Mouse (Mus musculus): ENCODE measurements around the gene Tex2. TPM values are rescaled to one million over a fixed set of nuclear protein-coding genes. Genes with fewer than 3 reads are reported as not detected.

Tex2 gene
- polyA plus RNA-seq, 1 experiment, result 5.8 TPM

GRCm38 (mm10) chr11:106535660-106536252 lies 77.5 kb downstream of the Tex2 start:
- no peak for DNase-seq (ENCODE audit: low read depth in 1 of 2, low spot score in 2 of 2)
- peak overlapping the region; percentile 72 for H3K27ac ChIP-seq (ENCODE audit: insufficient read depth, low read length)
- TF ChIP-seq CTCF (IDR thresholded peaks at IDR 0.05; ENCODE audit: extremely low read depth, insufficient read depth, insufficient read length, insufficient replicate concordance), result no peak
- TF ChIP-seq POLR2A (IDR thresholded peaks at IDR 0.05; ENCODE audit: low read depth, low read length), result no peak
- H3K27me3 ChIP-seq (ENCODE audit: control insufficient read depth, insufficient read depth, low read length), result no peaks in the 10 kb centered on the region
- peaks cover 2% of the 10 kb centered on the region; the same call in 1 of the 2 replicates for H3K36me3 ChIP-seq (ENCODE audit: control insufficient read depth, insufficient read depth, low read length)
- H3K4me3 ChIP-seq (ENCODE audit: extremely low read depth, insufficient read depth, insufficient read length), result no peak overlapping the region
- 75% methylated on average over 9 of the region's 9 CpGs for WGBS
- peaks cover 2% of the 10 kb centered on the region; the same call in 1 of the 2 replicates for H3K4me1 ChIP-seq (ENCODE audit: control insufficient read depth, insufficient read depth, insufficient read length)

- H3K27me3 ChIP-seq (ENCODE audit: control insufficient read depth, insufficient read depth, low read length), result no peaks in the 10 kb centered on the region
- no peak for DNase-seq (ENCODE audit: low read depth in 1 of 2, low spot score in 2 of 2)
- no peak for TF ChIP-seq POLR2A (IDR thresholded peaks at IDR 0.05; ENCODE audit: low read depth, low read length)
- TF ChIP-seq CTCF (IDR thresholded peaks at IDR 0.05; ENCODE audit: extremely low read depth, insufficient read depth, insufficient read length, insufficient replicate concordance), result no peak
- peaks cover 2% of the 10 kb centered on the region; the same call in 1 of the 2 replicates for H3K36me3 ChIP-seq (ENCODE audit: control insufficient read depth, insufficient read depth, low read length)
- no peaks in the 10 kb centered on the region for H3K4me1 ChIP-seq (ENCODE audit: control insufficient read depth, insufficient read depth, insufficient read length)
- no peak overlapping the region for H3K27ac ChIP-seq (ENCODE audit: insufficient read depth, low read length)
- WGBS, result 88% methylated on average over 9 of the region's 9 CpGs
- no peak overlapping the region for H3K4me3 ChIP-seq (ENCODE audit: extremely low read depth, insufficient read depth, insufficient read length)
These were observed 80.9 kb downstream of the Tex2 start for GRCm38 (mm10) chr11:106532248-106532790.

GRCm38 (mm10) chr11:106529786-106530185 lies 83.4 kb downstream of the Tex2 start:
- H3K36me3 ChIP-seq (ENCODE audit: control insufficient read depth, insufficient read depth, low read length), result peaks cover 2% of the 10 kb centered on the region; the same call in 1 of the 2 replicates
- H3K27ac ChIP-seq (ENCODE audit: insufficient read depth, low read length), result no peak overlapping the region
- DNase-seq (ENCODE audit: low read depth in 1 of 2, low spot score in 2 of 2), result no peak
- no peaks in the 10 kb centered on the region for H3K4me1 ChIP-seq (ENCODE audit: control insufficient read depth, insufficient read depth, insufficient read length)
- WGBS, result 87% methylated on average over 5 of the region's 5 CpGs
- H3K27me3 ChIP-seq (ENCODE audit: control insufficient read depth, insufficient read depth, low read length), result no peaks in the 10 kb centered on the region
- no peak for TF ChIP-seq CTCF (IDR thresholded peaks at IDR 0.05; ENCODE audit: extremely low read depth, insufficient read depth, insufficient read length, insufficient replicate concordance)
- no peak for TF ChIP-seq POLR2A (IDR thresholded peaks at IDR 0.05; ENCODE audit: low read depth, low read length)
- H3K4me3 ChIP-seq (ENCODE audit: extremely low read depth, insufficient read depth, insufficient read length), result no peak overlapping the region

- Histone ChIP-seq H3K36me3 (ENCODE audit: control insufficient read depth, insufficient read depth, low read length) (peaks cover 2% of the 10 kb centered on the region; the same call in 1 of the 2 replicates), H3K4me1 (ENCODE audit: control insufficient read depth, insufficient read depth, insufficient read length) (no peaks in the 10 kb centered on the region), H3K27ac (ENCODE audit: insufficient read depth, low read length) (no peak overlapping the region), H3K27me3 (ENCODE audit: control insufficient read depth, insufficient read depth, low read length) (no peaks in the 10 kb centered on the region), H3K4me3 (ENCODE audit: extremely low read depth, insufficient read depth, insufficient read length) (no peak overlapping the region)
- DNase-seq (ENCODE audit: low read depth in 1 of 2, low spot score in 2 of 2), result no peak
- 99% methylated on average over 4 of the region's 4 CpGs for WGBS
- TF ChIP-seq POLR2A (IDR thresholded peaks at IDR 0.05; ENCODE audit: low read depth, low read length) (no peak), CTCF (IDR thresholded peaks at IDR 0.05; ENCODE audit: extremely low read depth, insufficient read depth, insufficient read length, insufficient replicate concordance) (no peak)
These were observed 84.1 kb downstream of the Tex2 start for GRCm38 (mm10) chr11:106529113-106529512.

GRCm38 (mm10) chr11:106527926-106528325 lies 85.3 kb downstream of the Tex2 start:
- Histone ChIP-seq H3K36me3 (ENCODE audit: control insufficient read depth, insufficient read depth, low read length) (peaks cover 2% of the 10 kb centered on the region; the same call in 1 of the 2 replicates), H3K4me1 (ENCODE audit: control insufficient read depth, insufficient read depth, insufficient read length) (no peaks in the 10 kb centered on the region), H3K4me3 (ENCODE audit: extremely low read depth, insufficient read depth, insufficient read length) (no peak overlapping the region), H3K27ac (ENCODE audit: insufficient read depth, low read length) (no peak overlapping the region), H3K27me3 (ENCODE audit: control insufficient read depth, insufficient read depth, low read length) (no peaks in the 10 kb centered on the region)
- no peak for DNase-seq (ENCODE audit: low read depth in 1 of 2, low spot score in 2 of 2)
- no peak for TF ChIP-seq CTCF (IDR thresholded peaks at IDR 0.05; ENCODE audit: extremely low read depth, insufficient read depth, insufficient read length, insufficient replicate concordance)
- no peak for TF ChIP-seq POLR2A (IDR thresholded peaks at IDR 0.05; ENCODE audit: low read depth, low read length)
- 73% methylated on average over 1 of the region's 1 CpGs for WGBS

- no peak overlapping the region for H3K27ac ChIP-seq (ENCODE audit: insufficient read depth, low read length)
- WGBS, result 91% methylated on average over 10 of the region's 10 CpGs
These were observed 85.9 kb downstream of the Tex2 start for GRCm38 (mm10) chr11:106527147-106527821.

More at GRCm38 (mm10) chr11:106527147-106527821, 85.9 kb downstream of the Tex2 start:
- no peak overlapping the region for H3K4me3 ChIP-seq (ENCODE audit: extremely low read depth, insufficient read depth, insufficient read length)
- no peaks in the 10 kb centered on the region for H3K27me3 ChIP-seq (ENCODE audit: control insufficient read depth, insufficient read depth, low read length)
- H3K4me1 ChIP-seq (ENCODE audit: control insufficient read depth, insufficient read depth, insufficient read length), result no peaks in the 10 kb centered on the region
- H3K36me3 ChIP-seq (ENCODE audit: control insufficient read depth, insufficient read depth, low read length), result no peaks in the 10 kb centered on the region; the same call in 1 of the 2 replicates
- DNase-seq (ENCODE audit: low read depth in 1 of 2, low spot score in 2 of 2), result no peak
- TF ChIP-seq POLR2A (IDR thresholded peaks at IDR 0.05; ENCODE audit: low read depth, low read length) (no peak), CTCF (IDR thresholded peaks at IDR 0.05; ENCODE audit: extremely low read depth, insufficient read depth, insufficient read length, insufficient replicate concordance) (no peak)
